Mouse (Mus musculus): ENCODE measurements at regions not wholly inside any gene's neighbourhood (a gene's known extent, or its start where the extent isn't known, plus 50 kb on each side); places are given as distances from the start of the nearest gene placed in this dataset.

- TF ChIP-seq MAFK (IDR thresholded peaks at IDR 0.05; ENCODE audit: insufficient read depth, low read depth, low read length) (no peak), CHD2 (IDR thresholded peaks at IDR 0.05; ENCODE audit: low read depth, low read length) (no peak), ZNF384 (IDR thresholded peaks at IDR 0.05; ENCODE audit: low read depth, low read length) (no peak), ZC3H11A (IDR thresholded peaks at IDR 0.05; ENCODE audit: borderline replicate concordance, low read depth, low read length) (no peak), HCFC1 (IDR thresholded peaks at IDR 0.05; ENCODE audit: borderline replicate concordance, insufficient read depth, low read length) (no peak)
These were observed 82.8 kb upstream of the Tnr start for GRCm38 (mm10) chr1:159440770-159441169.
